Mouse (Mus musculus) MEL (cell line): ENCODE data around the gene Ofd1.
A peak's percentile ranks its signal among the peaks of the same experiment; 100 is the strongest.

Source experiments
- BHLHE40 ChIP-seq: IDR thresholded peaks from 2 replicates; pipeline ENCODE4 v1.6.1; 2012; ENCODE audit warnings: low read depth, mild to moderate bottlenecking, inconsistent platforms, low read length, improper control_type of control experiment, borderline replicate concordance
- CTCF ChIP-seq, 3 experiments: IDR thresholded peaks in 2 of 3; conservative IDR thresholded peaks in 1 of 3; 2 replicates each; pipeline ENCODE4 v1.5.1; 2011 to 2012; ENCODE audit warnings: low read length in 3 of 3, low read depth in 2 of 3, mild to moderate bottlenecking in 2 of 3, improper control_type of control experiment in 1 of 3, inconsistent platforms in 1 of 3, mixed read lengths in 1 of 3, moderate library complexity in 1 of 3; ENCODE audit not compliant: control insufficient read depth in 1 of 3, insufficient read depth in 1 of 3, poor library complexity in 1 of 3, severe bottlenecking in 1 of 3
- NELFE ChIP-seq: IDR thresholded peaks from 2 replicates; pipeline ENCODE4 v1.6.1; 2011; ENCODE audit warnings: low read depth, low read length, improper control_type of control experiment
- POLR2A ChIP-seq, 2 experiments: IDR thresholded peaks; 2 replicates each; pipeline ENCODE4 v1.6.1; 2011 to 2012; ENCODE audit warnings: low read length in 2 of 2, mild to moderate bottlenecking in 2 of 2, control low read depth in 1 of 2, improper control_type of control experiment in 1 of 2, low read depth in 1 of 2, moderate library complexity in 1 of 2; ENCODE audit not compliant: control insufficient read depth in 1 of 2, insufficient read depth in 1 of 2, poor library complexity in 1 of 2
- POLR2AphosphoS2 ChIP-seq: IDR thresholded peaks from 2 replicates; pipeline ENCODE4 v1.6.1; 2011; ENCODE audit warnings: low read length, improper control_type of control experiment
- RCOR1 ChIP-seq: IDR thresholded peaks from 2 replicates; pipeline ENCODE4 v1.6.1; 2012; ENCODE audit warnings: low read depth, mild to moderate bottlenecking, inconsistent platforms, low read length, improper control_type of control experiment
- TAL1 ChIP-seq: IDR thresholded peaks from 2 replicates; pipeline ENCODE4 v1.6.1; 2012; ENCODE audit warnings: mild to moderate bottlenecking, inconsistent platforms, low read length, moderate library complexity, mixed read lengths
- USF1 ChIP-seq: IDR thresholded peaks from 2 replicates; pipeline ENCODE4 v1.6.1; 2014; ENCODE audit warnings: low read depth, mild to moderate bottlenecking, inconsistent platforms, low read length, improper control_type of control experiment, moderate library complexity
- ZNF384 ChIP-seq: IDR thresholded peaks from 2 replicates; pipeline ENCODE4 v1.6.1; 2012; ENCODE audit warnings: low read depth, mild to moderate bottlenecking, inconsistent platforms, low read length, improper control_type of control experiment

GRCm38 (mm10) chrX:166416196-166416595 lies 24.3 kb downstream of the Ofd1 start:
- TF ChIP-seq CTCF (IDR thresholded peaks at IDR 0.05 in 2 of 3, conservative IDR thresholded peaks at IDR 0.05 in 1 of 3; ENCODE audit: control insufficient read depth in 1 of 3, insufficient read depth in 1 of 3, low read depth in 2 of 3, low read length in 3 of 3, poor library complexity in 1 of 3, severe bottlenecking in 1 of 3) (peak in 2 of 3 experiments; percentile 77 to 89; a peak in 4 of 6 replicates), ZNF384 (no peak), NELFE (no peak), RCOR1 (no peak), POLR2A (IDR thresholded peaks at IDR 0.05; ENCODE audit: control insufficient read depth in 1 of 2, insufficient read depth in 1 of 2, low read depth in 1 of 2, low read length in 2 of 2, poor library complexity in 1 of 2) (no peak), USF1 (no peak), POLR2AphosphoS2 (no peak), BHLHE40 (no peak), TAL1 (no peak)
